Mouse (Mus musculus) hindbrain, embryonic 11.5 days (tissue): ENCODE data around the gene Hnrnpul2. TPM values are rescaled to one million over a fixed set of nuclear protein-coding genes. Genes with fewer than 3 reads are reported as not detected.
"Not testable (repeated sequence)": the region's sequence is repeated elsewhere in the genome, so short reads cannot be mapped to it uniquely, and the experiment has no call there.

ENCODE experiments used
- ATAC-seq: fragments of 200-750 bp; cut with Nextera tagmentation; 2 replicates; pipeline ENCODE4 v1.8.0; 2017; ENCODE audit warnings: mild to moderate bottlenecking, moderate TSS enrichment, moderate library complexity; ENCODE audit not compliant: low FRiP score
- DNase-seq: peaks from one replicate; pipeline ENCODE4 v3.0.0-alpha.2; 2015; ENCODE audit warnings: low spot score
- H3K27ac ChIP-seq: fragments of 300-500 bp; sonication (generic); 2 replicates; pipeline ENCODE4 v1.5.1; 2014; ENCODE audit warnings: mild to moderate bottlenecking, low read depth, low read length
- H3K27me3 ChIP-seq: fragments of 300-500 bp; sonication (generic); 2 replicates; pipeline ENCODE4 v1.6.1; 2014; ENCODE audit warnings: mild to moderate bottlenecking, low read length, moderate library complexity, mixed read lengths; ENCODE audit not compliant: control insufficient read depth, insufficient read depth
- H3K36me3 ChIP-seq: fragments of 300-500 bp; sonication (generic); 2 replicates; pipeline ENCODE4 v1.6.1; 2014; ENCODE audit warnings: mild to moderate bottlenecking, low read length, moderate library complexity, mixed read lengths; ENCODE audit not compliant: control insufficient read depth, insufficient read depth
- H3K4me1 ChIP-seq: fragments of 300-500 bp; sonication (generic); replicated peaks from 2 replicates; pipeline ENCODE4 v1.6.1; 2014; ENCODE audit warnings: low read length, mixed read lengths; ENCODE audit not compliant: control insufficient read depth, insufficient read depth
- H3K4me2 ChIP-seq: fragments of 300-500 bp; sonication (generic); replicated peaks from 2 replicates; pipeline ENCODE4 v1.6.1; 2014; ENCODE audit warnings: mild to moderate bottlenecking, low read depth, low read length
- H3K4me3 ChIP-seq: fragments of 300-500 bp; sonication (generic); 2 replicates; pipeline ENCODE4 v1.5.1; 2014; ENCODE audit warnings: low read depth, low read length
- H3K9ac ChIP-seq: fragments of 300-500 bp; sonication (generic); 2 replicates; pipeline ENCODE4 v1.6.1; 2014; ENCODE audit warnings: low read depth, low read length
- H3K9me3 ChIP-seq: fragments of 300-500 bp; sonication (generic); 2 replicates; pipeline ENCODE4 v1.6.1; 2016; ENCODE audit warnings: low read length; ENCODE audit not compliant: control insufficient read depth
- WGBS: fragments of 180-500 bp; shearing (Covaris S2); extraction: QIAGEN DNeasy Blood & Tissue Kit; methylation state at CpG from one replicate; pipeline ENCODE4 v1.1.7; 2014; 5-methylcytosine and 5-hydroxymethylcytosine counted together
- polyA plus RNA-seq: library from polyadenylated mRNA; unstranded; fragments of >200 nt; fragmentation: Nextera tagmentation; extraction: Ambion mirVana; gene quantifications from 2 replicates; pipeline ENCODE4 v1.2.1, GENCODE M21; 2014

Hnrnpul2 gene
- polyA plus RNA-seq, 1 experiment from 2014 or later = 10.1 TPM

- Histone ChIP-seq H3K9me3 (no peaks in the 10 kb centered on the region), H3K4me3 (no peak within 1 kb of the TSS), H3K27me3 (no peaks in the 10 kb centered on the region), H3K4me2 (no peak within 1 kb of the TSS), H3K4me1 (no peaks in the 10 kb centered on the region), H3K27ac (no peak within 1 kb of the TSS), H3K9ac (no peak within 1 kb of the TSS), H3K36me3 (peaks cover 31% of the 10 kb centered on the region)
- ATAC-seq (no peak), DNase-seq (no peak)
- WGBS = 90% methylated on average over 8 of the region's 8 CpGs
Measured at GRCm38 (mm10) chr19:8829660-8830059, 9.8 kb downstream of the Hnrnpul2 start, which contains the start of gene AC129217.1. AC129217.1 (plus strand) TSS chr19:8829773.

- Histone ChIP-seq H3K27ac (no peak overlapping the region), H3K36me3 (peaks cover 33% of the 10 kb centered on the region)
Measured at GRCm38 (mm10) chr19:8830664-8831063, 10.9 kb downstream of the Hnrnpul2 start.

GRCm38 (mm10) chr19:8831262-8831661, 11.5 kb downstream of the Hnrnpul2 start:
- Histone ChIP-seq H3K4me1 (no peaks in the 10 kb centered on the region), H3K36me3 (peaks cover 31% of the 10 kb centered on the region), H3K27ac (no peak overlapping the region), H3K4me2 (no peak overlapping the region), H3K9ac (no peak overlapping the region), H3K27me3 (no peaks in the 10 kb centered on the region), H3K4me3 (no peak overlapping the region), H3K9me3 (no peaks in the 10 kb centered on the region)
- DNase-seq (no peak), ATAC-seq (no peak)
- 89% methylated on average over 11 of the region's 11 CpGs for WGBS

More at GRCm38 (mm10) chr19:8830664-8831063, 10.9 kb downstream of the Hnrnpul2 start:
- Histone ChIP-seq H3K9ac (no peak overlapping the region), H3K4me1 (no peaks in the 10 kb centered on the region), H3K27me3 (no peaks in the 10 kb centered on the region), H3K4me2 (no peak overlapping the region), H3K9me3 (no peaks in the 10 kb centered on the region), H3K4me3 (no peak overlapping the region)
- ATAC-seq = no peak
- no peak for DNase-seq
- WGBS = 93% methylated on average over 8 of the region's 8 CpGs

DNA sequence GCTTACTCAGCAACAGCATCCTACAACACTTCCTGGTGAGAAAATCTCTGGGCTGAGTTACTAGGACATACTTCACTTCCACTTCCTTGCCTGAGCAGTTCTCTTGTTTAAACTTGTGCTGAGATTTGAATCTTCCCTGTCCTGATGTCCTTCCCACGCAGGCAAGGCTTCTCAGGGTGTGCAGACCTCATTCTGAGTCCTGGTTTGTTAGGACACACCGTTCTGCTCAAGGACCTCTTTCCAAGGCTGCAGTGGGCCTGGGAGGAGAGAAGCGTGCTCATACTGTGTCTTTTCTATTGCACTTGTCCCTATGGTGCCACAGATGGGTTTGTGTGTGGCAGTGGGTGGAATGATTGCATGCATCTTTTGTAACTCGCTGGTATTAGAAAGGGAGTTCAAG, 13.2 kb downstream of the Hnrnpul2 start:
- no peaks in the 10 kb centered on the region for H3K27me3 ChIP-seq
- H3K9me3 ChIP-seq = no peaks in the 10 kb centered on the region
- H3K4me3 ChIP-seq = no peak overlapping the region
- H3K9ac ChIP-seq = no peak overlapping the region
- no peak for ATAC-seq
- no peaks in the 10 kb centered on the region for H3K4me1 ChIP-seq
- WGBS = 92% methylated on average over 4 of the region's 4 CpGs
- H3K27ac ChIP-seq = no peak overlapping the region
- H3K4me2 ChIP-seq = no peak overlapping the region
- H3K36me3 ChIP-seq = peaks cover 22% of the 10 kb centered on the region
- no peak for DNase-seq

DNA sequence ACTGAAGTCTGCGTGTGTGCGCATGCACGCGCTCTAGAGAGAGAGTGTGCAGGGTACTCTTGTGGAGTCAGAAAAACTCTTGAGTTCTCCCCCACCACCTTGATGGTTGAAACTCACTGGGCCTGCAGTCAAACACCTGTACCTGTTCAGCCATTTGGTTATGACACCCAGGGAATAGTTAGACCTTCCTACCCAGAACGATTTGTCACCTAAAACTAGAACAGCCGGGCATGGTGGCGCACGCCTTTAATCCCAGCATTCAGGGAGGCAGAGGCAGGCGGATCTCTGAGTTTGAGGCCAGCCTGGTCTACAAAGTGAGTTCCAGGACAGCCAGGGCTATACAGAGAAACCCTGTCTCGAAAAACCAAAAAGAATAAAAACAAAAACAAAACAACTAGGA, 16.5 kb downstream of the Hnrnpul2 start:
- H3K4me3 ChIP-seq, H3K4me1 ChIP-seq, ATAC-seq, H3K36me3 ChIP-seq, H3K4me2 ChIP-seq, H3K27ac ChIP-seq, DNase-seq, H3K27me3 ChIP-seq, H3K9ac ChIP-seq, H3K9me3 ChIP-seq: not testable (repeated sequence)
- 97% methylated on average over 10 of the region's 10 CpGs for WGBS

- H3K4me3 ChIP-seq = peak within 1 kb of the TSS; percentile 48
- H3K27ac ChIP-seq = peak within 1 kb of the TSS; percentile 97
- peaks cover 6% of the 10 kb centered on the region for H3K36me3 ChIP-seq
- H3K4me2 ChIP-seq = peak within 1 kb of the TSS; percentile 82
- DNase-seq (peak; percentile 89), ATAC-seq (peak; percentile 74)
- H3K9me3 ChIP-seq = no peaks in the 10 kb centered on the region
- H3K4me1 ChIP-seq = peaks cover 6% of the 10 kb centered on the region; the same call in 1 of the 2 replicates
- H3K27me3 ChIP-seq = no peaks in the 10 kb centered on the region
- under 1% methylated on average over 37 of the region's 38 CpGs for WGBS
- H3K9ac ChIP-seq = peak within 1 kb of the TSS; percentile 76
Measured at GRCm38 (mm10) chr19:8837251-8837791, 17.5 kb downstream of the Hnrnpul2 start, which contains the start of gene Bscl2. Bscl2 (plus strand) TSS chr19:8837467.

- ATAC-seq (peak; percentile 20; the same call in 1 of the 2 replicates), DNase-seq (peak; percentile 58)
- Histone ChIP-seq H3K27ac (peak overlapping the region; percentile 97), H3K9ac (peak overlapping the region; percentile 76), H3K4me1 (peaks cover 6% of the 10 kb centered on the region; the same call in 1 of the 2 replicates), H3K4me2 (peak overlapping the region; percentile 82), H3K4me3 (peak overlapping the region; percentile 48), H3K27me3 (no peaks in the 10 kb centered on the region), H3K36me3 (peaks cover 3% of the 10 kb centered on the region; the same call in 1 of the 2 replicates), H3K9me3 (no peaks in the 10 kb centered on the region)
- 17% methylated on average over 15 of the region's 15 CpGs for WGBS
Measured at GRCm38 (mm10) chr19:8838041-8838730, 18.4 kb downstream of the Hnrnpul2 start.

- WGBS = 40% methylated on average over 11 of the region's 11 CpGs
- no peaks in the 10 kb centered on the region for H3K27me3 ChIP-seq
- H3K36me3 ChIP-seq = 0 out of 2 replicates have a peak, but pooled peaks cover 3% of the 10 kb centered on the region
- peak within 1 kb of the TSS; percentile 97 for H3K27ac ChIP-seq
- peak within 1 kb of the TSS; percentile 48 for H3K4me3 ChIP-seq
- H3K9me3 ChIP-seq = no peaks in the 10 kb centered on the region
- H3K4me1 ChIP-seq = peaks cover 6% of the 10 kb centered on the region; the same call in 1 of the 2 replicates
- H3K9ac ChIP-seq = peak within 1 kb of the TSS; percentile 76
- H3K4me2 ChIP-seq = peak within 1 kb of the TSS; percentile 82
- DNase-seq (peak; percentile 80), ATAC-seq (peak; percentile 81)
Measured at GRCm38 (mm10) chr19:8839103-8839907, 19.5 kb downstream of the Hnrnpul2 start, which contains the start of gene Gng3. Gng3 (minus strand) TSS chr19:8839194.
